Mouse (Mus musculus) E14TG2a.4 (cell line): Measurements from ENCODE around the gene Rbm5.

ENCODE experiments used
- H3K27me3 ChIP-seq: 2 replicates; pipeline ENCODE4 v1.6.1; 2014; ENCODE audit warnings: low read length, control low read depth; ENCODE audit not compliant: insufficient read depth
- H3K36me3 ChIP-seq: 2 replicates; pipeline ENCODE4 v1.6.1; 2014; ENCODE audit warnings: low read length, control low read depth; ENCODE audit not compliant: insufficient read depth
- H3K4me1 ChIP-seq: replicated peaks from 2 replicates; pipeline ENCODE4 v1.6.1; 2014; ENCODE audit warnings: low read depth, low read length, control low read depth
- H3K4me3 ChIP-seq: replicated peaks from 2 replicates; pipeline ENCODE4 v1.5.1; 2014; ENCODE audit warnings: mild to moderate bottlenecking, low read length
- H3K9me3 ChIP-seq: 2 replicates; pipeline ENCODE4 v1.6.1; 2014; ENCODE audit warnings: low read length, control low read depth
- CTCF ChIP-seq: conservative IDR thresholded peaks from 2 replicates; pipeline ENCODE4 v1.5.1; 2014; ENCODE audit warnings: low read length
- NANOG ChIP-seq: IDR thresholded peaks from 2 replicates; pipeline ENCODE4 v1.6.1; 2014; ENCODE audit warnings: borderline replicate concordance, low read length, mixed read lengths
- POU5F1 ChIP-seq: IDR thresholded peaks from 2 replicates; pipeline ENCODE4 v1.6.1; 2014; ENCODE audit warnings: low read length, borderline replicate concordance

Gene Rbm5

GRCm38 (mm10) chr9:107770374-107771290 is at the start of gene Rbm5:
Gene Rbm5 (minus strand): TSS chr9:107770996.
- no peak for TF ChIP-seq POU5F1
- TF ChIP-seq NANOG: no peak
- TF ChIP-seq CTCF: no peak
- no peaks in the 10 kb centered on the region for H3K27me3 ChIP-seq
- no peaks in the 10 kb centered on the region for H3K9me3 ChIP-seq
- H3K36me3 ChIP-seq: peaks cover 63% of the 10 kb centered on the region
- peaks cover 20% of the 10 kb centered on the region for H3K4me1 ChIP-seq
- peak within 1 kb of the TSS; percentile 99 for H3K4me3 ChIP-seq

- Histone ChIP-seq H3K4me1 (no peaks in the 10 kb centered on the region), H3K4me3 (no peak overlapping the region), H3K9me3 (no peaks in the 10 kb centered on the region), H3K36me3 (peaks cover 42% of the 10 kb centered on the region), H3K27me3 (no peaks in the 10 kb centered on the region)
- no peak for TF ChIP-seq NANOG
- no peak for TF ChIP-seq POU5F1
- TF ChIP-seq CTCF: no peak
These were observed 41.3 kb upstream of the Rbm5 start for GRCm38 (mm10) chr9:107812132-107812531.

- TF ChIP-seq NANOG (no peak), CTCF (no peak), POU5F1 (no peak)
- Histone ChIP-seq H3K4me1 (no peaks in the 10 kb centered on the region), H3K36me3 (peaks cover 40% of the 10 kb centered on the region), H3K4me3 (no peak overlapping the region), H3K27me3 (no peaks in the 10 kb centered on the region), H3K9me3 (no peaks in the 10 kb centered on the region)
These were observed 40.2 kb upstream of the Rbm5 start for GRCm38 (mm10) chr9:107810985-107811384.

- TF ChIP-seq POU5F1: no peak
- Histone ChIP-seq H3K9me3 (no peaks in the 10 kb centered on the region), H3K36me3 (peaks cover 75% of the 10 kb centered on the region), H3K4me3 (no peak overlapping the region), H3K4me1 (no peaks in the 10 kb centered on the region), H3K27me3 (no peaks in the 10 kb centered on the region)
These were observed 20.9 kb upstream of the Rbm5 start for GRCm38 (mm10) chr9:107791714-107792113.

GRCm38 (mm10) chr9:107782536-107783203 is 11.9 kb upstream of the Rbm5 start:
- TF ChIP-seq POU5F1 (no peak), NANOG (no peak), CTCF (no peak)
- H3K4me3 ChIP-seq: no peak overlapping the region
- no peaks in the 10 kb centered on the region for H3K4me1 ChIP-seq
- H3K9me3 ChIP-seq: no peaks in the 10 kb centered on the region
- no peaks in the 10 kb centered on the region for H3K27me3 ChIP-seq
- peaks cover 86% of the 10 kb centered on the region for H3K36me3 ChIP-seq

- peaks cover 78% of the 10 kb centered on the region for H3K36me3 ChIP-seq
- no peaks in the 10 kb centered on the region for H3K27me3 ChIP-seq
- H3K9me3 ChIP-seq: no peaks in the 10 kb centered on the region
- H3K4me3 ChIP-seq: no peak overlapping the region
- TF ChIP-seq CTCF (no peak), NANOG (no peak), POU5F1 (no peak)
- no peaks in the 10 kb centered on the region for H3K4me1 ChIP-seq
These were observed 6.0 kb upstream of the Rbm5 start for GRCm38 (mm10) chr9:107776809-107777208.

GRCm38 (mm10) chr9:107774411-107774810 is 3.6 kb upstream of the Rbm5 start:
- no peak for TF ChIP-seq CTCF
- H3K4me3 ChIP-seq: no peak overlapping the region
- no peaks in the 10 kb centered on the region for H3K9me3 ChIP-seq
- H3K27me3 ChIP-seq: no peaks in the 10 kb centered on the region
- H3K36me3 ChIP-seq: peaks cover 55% of the 10 kb centered on the region
- H3K4me1 ChIP-seq: peaks cover 9% of the 10 kb centered on the region

- Histone ChIP-seq H3K4me1 (peaks cover 20% of the 10 kb centered on the region), H3K4me3 (no peak overlapping the region)
- TF ChIP-seq CTCF (no peak), NANOG (no peak), POU5F1 (no peak)
These were observed 986 bp upstream of the Rbm5 start for GRCm38 (mm10) chr9:107771782-107772181.

GRCm38 (mm10) chr9:107770037-107770373 is 791 bp downstream of the Rbm5 start:
- Histone ChIP-seq H3K4me1 (peaks cover 20% of the 10 kb centered on the region), H3K4me3 (peak overlapping the region; percentile 99), H3K9me3 (no peaks in the 10 kb centered on the region), H3K27me3 (no peaks in the 10 kb centered on the region), H3K36me3 (peaks cover 63% of the 10 kb centered on the region)
- TF ChIP-seq POU5F1: no peak
- TF ChIP-seq NANOG: no peak
- TF ChIP-seq CTCF: no peak

More at GRCm38 (mm10) chr9:107771782-107772181, 986 bp upstream of the Rbm5 start:
- Histone ChIP-seq H3K9me3 (no peaks in the 10 kb centered on the region), H3K27me3 (no peaks in the 10 kb centered on the region), H3K36me3 (peaks cover 62% of the 10 kb centered on the region)
